Mouse (Mus musculus): ENCODE data around the gene Ropn1.
"Not testable (repeated sequence)": the region's sequence is repeated elsewhere in the genome, so short reads cannot be mapped to it uniquely, and the experiment has no call there.

Gene Ropn1

DNA sequence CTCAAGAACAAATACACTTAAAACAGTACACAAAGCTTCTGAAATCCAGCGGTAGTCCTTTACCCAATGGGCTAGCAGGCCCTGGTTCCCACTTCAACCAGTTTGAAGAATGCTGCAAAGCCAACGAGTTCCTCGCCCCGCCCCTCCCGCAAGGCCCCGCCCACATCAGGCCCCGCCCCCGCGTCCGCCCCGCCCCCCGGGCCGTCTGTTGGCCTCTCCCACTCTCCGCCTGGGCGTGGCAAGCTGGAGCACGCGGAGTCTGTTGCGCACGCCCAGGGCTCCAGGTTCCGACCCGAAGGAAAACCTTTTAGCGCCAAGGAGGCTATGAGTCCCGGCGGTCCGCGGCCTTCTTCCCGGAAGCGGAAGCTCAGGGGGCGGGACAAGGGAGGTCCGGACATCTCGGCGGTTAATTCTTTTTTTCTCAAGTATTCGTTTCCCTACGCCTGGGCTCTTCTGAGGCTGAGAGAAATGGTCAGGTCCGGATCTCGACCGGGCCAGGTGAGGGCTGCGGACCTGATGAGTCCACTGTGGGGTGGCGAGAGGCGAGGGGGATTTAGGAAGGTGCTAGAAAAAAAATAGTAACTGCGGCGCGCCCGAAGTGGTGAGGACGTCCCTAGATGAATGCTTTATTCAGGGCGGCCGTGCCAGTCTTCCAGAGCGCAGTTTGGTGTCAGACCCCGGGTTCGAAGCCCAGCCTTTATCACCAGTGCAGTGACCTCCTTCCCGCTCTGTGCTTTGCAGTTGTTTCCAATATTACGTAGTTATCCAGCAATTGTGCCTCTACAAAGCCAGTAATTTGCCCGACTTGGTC is 40.8 kb downstream of the Ropn1 start, which contains the start of gene Ccdc14:
Gene Ccdc14, plus strand, starts transcription at position 283 of the 811 bp plus-strand sequence.
- DNase-seq (ENCODE audit: low spot score in 2 of 2), result peak; percentile 81 to 89

GRCm38 (mm10) chr16:34691156-34691555 is 41.4 kb downstream of the Ropn1 start:
- DNase-seq (ENCODE audit: low spot score in 2 of 2), result no peak

- DNase-seq (ENCODE audit: low spot score in 2 of 2), result no peak
Observed at GRCm38 (mm10) chr16:34694477-34694876, 44.8 kb downstream of the Ropn1 start.

DNA sequence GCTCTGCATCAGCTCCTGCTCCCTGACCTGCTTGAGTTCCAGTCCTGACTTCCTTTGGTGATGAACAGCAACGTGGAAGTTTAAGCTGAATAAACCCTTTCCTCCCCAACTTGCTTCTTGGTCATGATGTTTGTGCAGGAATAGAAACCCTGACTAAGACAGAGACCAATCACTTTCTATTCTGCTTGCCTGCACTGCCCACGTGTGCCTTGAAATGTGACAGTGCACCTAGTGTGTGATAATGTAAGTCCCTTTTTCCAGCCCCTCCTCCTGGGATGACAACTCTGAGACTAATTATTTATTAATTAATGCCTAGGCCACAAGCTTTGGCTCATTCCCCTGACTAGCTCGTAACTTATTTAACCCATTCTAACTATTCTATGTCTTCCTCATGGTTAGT is 49.0 kb downstream of the Ropn1 start:
- DNase-seq (ENCODE audit: low spot score in 2 of 2), result not testable (repeated sequence)

DNA sequence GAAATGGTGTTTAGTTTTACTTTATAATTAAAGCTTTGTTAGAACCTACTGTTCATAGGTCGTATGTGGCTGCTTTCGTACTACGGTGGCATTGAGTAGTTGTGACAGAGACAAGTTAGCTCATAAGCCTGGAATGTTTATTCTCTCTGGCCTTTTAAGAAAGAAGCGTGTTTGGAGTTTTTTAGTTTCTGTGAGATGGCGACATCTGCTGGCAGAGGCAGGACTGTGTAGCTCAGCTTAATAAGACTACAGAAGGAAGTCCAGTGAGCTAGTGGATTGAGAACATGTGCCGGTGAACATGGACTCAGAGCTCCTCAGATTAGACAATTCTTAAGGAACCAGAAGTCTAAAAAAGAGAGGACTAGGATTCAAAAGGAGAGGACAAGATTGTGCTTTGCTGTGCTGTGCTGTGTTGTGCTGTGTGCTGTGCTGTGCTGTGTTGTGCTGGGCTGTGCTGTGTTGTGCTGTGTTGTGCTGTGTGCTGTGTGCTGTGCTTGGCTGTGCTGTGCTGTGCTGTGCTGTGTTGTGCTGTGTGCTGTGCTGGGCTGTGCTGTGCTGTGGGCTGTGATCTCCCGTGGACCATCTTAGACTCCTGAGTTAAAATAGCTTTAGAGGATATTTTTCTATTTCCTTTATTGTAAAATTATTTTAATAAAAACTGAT is 50.6 kb downstream of the Ropn1 start:
- DNase-seq (ENCODE audit: low spot score in 2 of 2), result peak; percentile 61 to 78

DNA sequence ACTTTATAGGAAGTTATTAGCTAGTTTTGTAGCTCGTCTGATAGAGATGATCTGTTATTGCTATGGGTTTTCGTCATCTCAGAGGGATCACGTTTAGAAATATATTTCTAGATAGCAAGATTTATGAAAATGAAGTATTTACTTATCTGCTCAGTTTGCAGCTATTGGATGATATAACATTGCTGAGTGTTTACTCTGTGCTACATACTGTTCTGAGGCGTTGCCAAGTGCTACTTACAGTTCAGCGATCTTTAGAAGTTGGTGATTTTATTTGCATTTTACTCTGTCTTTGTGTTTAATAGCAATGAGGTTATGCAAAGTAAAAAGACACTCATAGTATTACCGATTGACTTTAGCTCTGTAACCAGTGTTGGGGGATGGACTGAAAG is 51.1 kb downstream of the Ropn1 start:
- no peak for DNase-seq (ENCODE audit: low spot score in 2 of 2)

DNA sequence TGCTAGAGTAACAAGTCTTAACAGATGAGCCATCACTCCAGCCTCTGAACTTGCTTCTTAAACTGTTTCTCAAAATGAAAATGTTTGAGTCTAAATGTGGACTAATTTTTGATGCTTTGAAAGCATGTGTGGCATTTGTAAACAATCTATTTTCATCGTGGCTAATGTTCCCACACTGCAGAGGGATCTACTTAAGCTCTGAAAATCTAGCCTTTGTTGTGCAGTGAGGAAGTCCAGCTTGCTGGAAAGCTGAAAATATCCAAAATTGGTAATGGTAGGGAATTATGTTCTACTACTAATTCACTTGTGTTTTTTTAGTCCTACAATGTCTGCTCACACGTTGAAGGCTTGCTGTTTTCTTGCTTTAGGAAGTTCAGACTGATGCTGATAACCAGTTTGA is 56.3 kb downstream of the Ropn1 start:
- DNase-seq (ENCODE audit: low spot score in 2 of 2), result no peak

DNA sequence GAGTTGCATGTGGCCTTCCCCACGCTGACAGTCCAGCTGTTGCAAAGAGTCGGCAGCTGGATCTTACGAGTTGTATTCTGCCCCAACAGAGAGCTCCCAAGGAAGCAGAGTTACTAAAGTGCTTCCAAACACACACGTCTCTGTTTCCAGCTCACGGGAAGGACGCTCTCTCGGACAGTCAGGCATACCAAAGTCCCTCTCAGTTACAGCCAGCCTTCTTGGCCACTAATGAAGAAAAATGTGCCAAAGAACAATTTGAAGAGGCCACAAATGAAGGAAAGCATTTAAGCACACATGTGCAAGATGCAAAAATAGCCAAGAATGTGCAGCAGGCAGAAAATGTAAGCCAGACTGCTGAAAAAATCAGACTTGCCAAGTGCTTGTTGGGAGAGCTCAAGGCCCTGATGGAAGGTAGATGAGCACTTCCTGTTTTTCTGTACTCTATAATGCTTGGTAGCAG is 56.8 kb downstream of the Ropn1 start:
- DNase-seq (ENCODE audit: low spot score in 2 of 2), result no peak

- no peak for DNase-seq (ENCODE audit: low spot score in 2 of 2)
Observed at GRCm38 (mm10) chr16:34711481-34711880, 61.8 kb downstream of the Ropn1 start.

DNA sequence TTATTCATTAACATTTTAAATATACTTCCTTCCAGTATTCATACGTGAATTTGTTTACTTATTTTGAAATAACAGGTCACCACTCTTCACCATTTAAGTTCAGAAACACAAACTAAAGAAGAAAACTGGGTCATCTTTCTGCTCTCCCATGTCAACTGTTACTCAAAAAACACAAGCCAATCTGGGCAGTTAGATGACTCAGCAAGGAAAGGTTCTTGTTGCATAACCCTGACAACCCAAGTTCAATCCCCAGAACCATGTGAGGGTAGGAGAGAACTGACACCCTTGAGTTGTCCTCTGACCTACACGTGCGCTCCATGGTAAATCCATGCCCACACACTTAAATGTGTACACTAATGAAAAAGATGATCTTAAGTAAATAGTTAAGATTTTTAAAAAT is 75.4 kb downstream of the Ropn1 start:
- DNase-seq (ENCODE audit: low spot score in 2 of 2), result no peak

Measured in urinary bladder, postnatal 36 days (tissue).